Mouse (Mus musculus) neural tube, embryonic 14.5 days (tissue): ENCODE results near the gene Mecr. TPM values are rescaled to one million over a fixed set of nuclear protein-coding genes. Genes with fewer than 3 reads are reported as not detected.
"Not testable (repeated sequence)": the region's sequence is repeated elsewhere in the genome, so short reads cannot be mapped to it uniquely, and the experiment has no call there.

Experiments used
- ATAC-seq: fragments of 200-750 bp; cut with Nextera tagmentation; 2 replicates; pipeline ENCODE4 v1.8.0; 2017; ENCODE audit warnings: low read depth, mild to moderate bottlenecking, moderate TSS enrichment, moderate library complexity
- H3K27ac ChIP-seq: fragments of 300-500 bp; sonication (generic); 2 replicates; pipeline ENCODE4 v1.5.1; 2014; ENCODE audit warnings: low read depth, mild to moderate bottlenecking, control low read depth, low read length, moderate library complexity, mixed read lengths
- H3K27me3 ChIP-seq: fragments of 300-500 bp; sonication (generic); 2 replicates; pipeline ENCODE4 v1.6.1; 2014; ENCODE audit warnings: low read length; ENCODE audit not compliant: control insufficient read depth, insufficient read depth
- H3K36me3 ChIP-seq: fragments of 300-500 bp; sonication (generic); 2 replicates; pipeline ENCODE4 v1.6.1; 2014; ENCODE audit warnings: low read length, mixed read lengths; ENCODE audit not compliant: control insufficient read depth, insufficient read depth
- H3K4me1 ChIP-seq: fragments of 300-500 bp; sonication (generic); 2 replicates; pipeline ENCODE4 v1.6.1; 2014; ENCODE audit warnings: low read length; ENCODE audit not compliant: control insufficient read depth, insufficient read depth
- H3K4me2 ChIP-seq: fragments of 300-500 bp; sonication (generic); 2 replicates; pipeline ENCODE4 v1.6.1; 2014; ENCODE audit warnings: mild to moderate bottlenecking, low read depth, low read length, control low read depth
- H3K4me3 ChIP-seq: fragments of 300-500 bp; sonication (generic); 2 replicates; pipeline ENCODE4 v1.5.1; 2014; ENCODE audit warnings: low read depth, low read length, control low read depth, mixed read lengths
- H3K9ac ChIP-seq: fragments of 300-500 bp; sonication (generic); replicated peaks from 2 replicates; pipeline ENCODE4 v1.6.1; 2014; ENCODE audit warnings: low read depth, mild to moderate bottlenecking, control low read depth, low read length, mixed read lengths
- H3K9me3 ChIP-seq: fragments of 300-500 bp; sonication (generic); 2 replicates; pipeline ENCODE4 v1.6.1; 2016; ENCODE audit warnings: low read length; ENCODE audit not compliant: control insufficient read depth
- WGBS: fragments of 180-500 bp; shearing (Covaris S2); extraction: QIAGEN DNeasy Blood & Tissue Kit; methylation state at CpG from one replicate; pipeline ENCODE4 v1.1.7; 2014; 5-methylcytosine and 5-hydroxymethylcytosine counted together
- polyA plus RNA-seq: library from polyadenylated mRNA; unstranded; fragments of >200 nt; fragmentation: Nextera tagmentation; extraction: Ambion mirVana; gene quantifications from 2 replicates; pipeline ENCODE4 v1.2.1, GENCODE M21; 2014

The Mecr gene
- polyA plus RNA-seq, result 32.6 and 34.9 TPM in 2 replicates

- peak; percentile 83 for ATAC-seq
- H3K9me3 ChIP-seq, result no peaks in the 10 kb centered on the region
- no peak within 1 kb of the TSS for H3K27ac ChIP-seq
- H3K4me2 ChIP-seq, result peak within 1 kb of the TSS; percentile 89
- peaks cover 4% of the 10 kb centered on the region; the same call in 1 of the 2 replicates for H3K4me1 ChIP-seq
- under 1% methylated on average over 37 of the region's 37 CpGs for WGBS
- no peaks in the 10 kb centered on the region for H3K36me3 ChIP-seq
- peak within 1 kb of the TSS; percentile 78 for H3K9ac ChIP-seq
- no peaks in the 10 kb centered on the region for H3K27me3 ChIP-seq
- H3K4me3 ChIP-seq, result peak within 1 kb of the TSS; percentile 79
Observed at GRCm38 (mm10) chr4:131843290-131843743, at the start of gene Mecr. TSS of gene Mecr (plus strand) at chr4:131843470.

GRCm38 (mm10) chr4:131796312-131797080 is 46.8 kb upstream of the Mecr start:
- H3K4me1 ChIP-seq, result no peaks in the 10 kb centered on the region
- H3K9me3 ChIP-seq, result no peaks in the 10 kb centered on the region
- ATAC-seq, result no peak
- H3K27ac ChIP-seq, result no peak overlapping the region
- 63% methylated on average over 14 of the region's 14 CpGs for WGBS
- no peak overlapping the region for H3K4me2 ChIP-seq
- no peaks in the 10 kb centered on the region for H3K36me3 ChIP-seq
- H3K9ac ChIP-seq, result no peak overlapping the region
- no peak overlapping the region for H3K4me3 ChIP-seq
- no peaks in the 10 kb centered on the region for H3K27me3 ChIP-seq

- no peaks in the 10 kb centered on the region for H3K9me3 ChIP-seq
- no peak overlapping the region for H3K9ac ChIP-seq
- no peaks in the 10 kb centered on the region for H3K4me1 ChIP-seq
- H3K27me3 ChIP-seq, result no peaks in the 10 kb centered on the region
- WGBS, result 60% methylated on average over 6 of the region's 7 CpGs
- H3K27ac ChIP-seq, result no peak overlapping the region
- no peak; the same call in 1 of the 2 replicates for ATAC-seq
- H3K36me3 ChIP-seq, result no peaks in the 10 kb centered on the region
- no peak overlapping the region for H3K4me2 ChIP-seq
- H3K4me3 ChIP-seq, result no peak overlapping the region
Observed at GRCm38 (mm10) chr4:131797483-131797882, 45.8 kb upstream of the Mecr start.

GRCm38 (mm10) chr4:131797920-131798319 is 45.4 kb upstream of the Mecr start:
- WGBS, result 55% methylated on average over 12 of the region's 12 CpGs
- Histone ChIP-seq H3K4me2 (no peak overlapping the region), H3K27me3 (no peaks in the 10 kb centered on the region), H3K27ac (no peak overlapping the region), H3K36me3 (no peaks in the 10 kb centered on the region), H3K4me1 (no peaks in the 10 kb centered on the region), H3K4me3 (no peak overlapping the region), H3K9ac (no peak overlapping the region), H3K9me3 (no peaks in the 10 kb centered on the region)
- ATAC-seq, result no peak

- no peaks in the 10 kb centered on the region for H3K4me1 ChIP-seq
- no peak overlapping the region for H3K4me2 ChIP-seq
- no peak overlapping the region for H3K4me3 ChIP-seq
- no peak overlapping the region for H3K9ac ChIP-seq
- H3K9me3 ChIP-seq, result no peaks in the 10 kb centered on the region
- H3K27ac ChIP-seq, result no peak overlapping the region
- ATAC-seq, result no peak
- no peaks in the 10 kb centered on the region for H3K36me3 ChIP-seq
- 24% methylated on average over 3 of the region's 4 CpGs for WGBS
- H3K27me3 ChIP-seq, result no peaks in the 10 kb centered on the region
Observed at GRCm38 (mm10) chr4:131798968-131799367, 44.3 kb upstream of the Mecr start.

- 79% methylated on average over 9 of the region's 9 CpGs for WGBS
- ATAC-seq, result no peak
- Histone ChIP-seq H3K36me3 (no peaks in the 10 kb centered on the region), H3K27me3 (no peaks in the 10 kb centered on the region), H3K9me3 (no peaks in the 10 kb centered on the region), H3K9ac (no peak overlapping the region), H3K4me3 (no peak overlapping the region), H3K4me1 (no peaks in the 10 kb centered on the region), H3K4me2 (no peak overlapping the region), H3K27ac (no peak overlapping the region)
Observed at GRCm38 (mm10) chr4:131803846-131804245, 39.4 kb upstream of the Mecr start.

- not testable (repeated sequence) for H3K4me2 ChIP-seq, H3K4me1 ChIP-seq, H3K4me3 ChIP-seq, H3K27me3 ChIP-seq, H3K36me3 ChIP-seq, H3K27ac ChIP-seq, H3K9ac ChIP-seq, H3K9me3 ChIP-seq
- peak; percentile 44; the same call in 1 of the 2 replicates for ATAC-seq
- over 99% methylated on average over 5 of the region's 6 CpGs for WGBS
Observed at GRCm38 (mm10) chr4:131804732-131805131, 38.5 kb upstream of the Mecr start.

GRCm38 (mm10) chr4:131805255-131805654 is 38.0 kb upstream of the Mecr start:
- 72% methylated on average over 3 of the region's 3 CpGs for WGBS
- Histone ChIP-seq H3K27me3 (no peaks in the 10 kb centered on the region), H3K4me3 (no peak overlapping the region), H3K4me1 (no peaks in the 10 kb centered on the region), H3K9me3 (no peaks in the 10 kb centered on the region), H3K4me2 (no peak overlapping the region), H3K9ac (no peak overlapping the region), H3K36me3 (no peaks in the 10 kb centered on the region), H3K27ac (no peak overlapping the region)
- ATAC-seq, result no peak

- Histone ChIP-seq H3K36me3 (no peaks in the 10 kb centered on the region), H3K27me3 (no peaks in the 10 kb centered on the region), H3K9me3 (no peaks in the 10 kb centered on the region), H3K9ac (no peak overlapping the region), H3K4me2 (no peak overlapping the region), H3K27ac (no peak overlapping the region), H3K4me3 (no peak overlapping the region), H3K4me1 (no peaks in the 10 kb centered on the region)
- 64% methylated on average over 11 of the region's 11 CpGs for WGBS
- ATAC-seq, result no peak
Observed at GRCm38 (mm10) chr4:131812458-131812857, 30.8 kb upstream of the Mecr start.
